Mouse (Mus musculus) heart, postnatal 0 days (tissue): ENCODE data around the gene Peli1. TPM values are rescaled to one million over a fixed set of nuclear protein-coding genes. Genes with fewer than 3 reads are reported as not detected.

ENCODE experiments used
- ATAC-seq: fragments of 200-750 bp; cut with Nextera tagmentation; 2 replicates; pipeline ENCODE4 v1.8.0; 2017; ENCODE audit warnings: low read depth, moderate number of reproducible peaks, moderate library complexity; ENCODE audit not compliant: insufficient read depth
- DNase-seq: peaks from one replicate; pipeline ENCODE4 v3.0.0-alpha.2; 2016; ENCODE audit warnings: low spot score
- H3K27ac ChIP-seq: fragments of 300-500 bp; sonication (generic); 2 replicates; pipeline ENCODE4 v1.5.1; 2014; ENCODE audit warnings: low read depth, mild to moderate bottlenecking
- H3K27me3 ChIP-seq: fragments of 300-500 bp; sonication (generic); 2 replicates; pipeline ENCODE4 v1.6.1; 2014; ENCODE audit warnings: low read length, mixed read lengths; ENCODE audit not compliant: control insufficient read depth, insufficient read depth
- H3K36me3 ChIP-seq: fragments of 300-500 bp; sonication (generic); replicated peaks from 2 replicates; pipeline ENCODE4 v1.6.1; 2014; ENCODE audit warnings: low read length, mixed read lengths; ENCODE audit not compliant: control insufficient read depth, insufficient read depth
- H3K4me1 ChIP-seq: fragments of 300-500 bp; sonication (generic); 2 replicates; pipeline ENCODE4 v1.6.1; 2014; ENCODE audit warnings: antibody characterized with exemption; ENCODE audit not compliant: control insufficient read depth, insufficient read depth
- H3K4me2 ChIP-seq: fragments of 300-500 bp; sonication (generic); 2 replicates; pipeline ENCODE4 v1.6.1; 2014; ENCODE audit warnings: low read depth, mild to moderate bottlenecking, low read length, moderate library complexity
- H3K4me3 ChIP-seq: fragments of 300-500 bp; sonication (generic); 2 replicates; pipeline ENCODE4 v1.5.1; 2014; ENCODE audit warnings: low read depth, low read length
- H3K9ac ChIP-seq: fragments of 300-500 bp; sonication (generic); replicated peaks from 2 replicates; pipeline ENCODE4 v1.6.1; 2014; ENCODE audit warnings: low read depth, low read length, mixed read lengths
- H3K9me3 ChIP-seq: fragments of 300-500 bp; sonication (generic); replicated peaks from 2 replicates; pipeline ENCODE4 v1.6.1; 2016; ENCODE audit warnings: low read length; ENCODE audit not compliant: control insufficient read depth
- CTCF ChIP-seq: IDR thresholded peaks from 2 replicates; pipeline ENCODE4 v1.5.1; 2016; ENCODE audit warnings: antibody characterized with exemption, control low read depth, low read depth
- EP300 ChIP-seq: IDR thresholded peaks from 2 replicates; pipeline ENCODE4 v1.6.1; 2016; ENCODE audit warnings: antibody characterized with exemption, low read depth
- WGBS: fragments of 180-500 bp; shearing (Covaris S2); extraction: QIAGEN DNeasy Blood & Tissue Kit; methylation state at CpG from one replicate; pipeline ENCODE4 v1.1.7; 2014; 5-methylcytosine and 5-hydroxymethylcytosine counted together
- polyA plus RNA-seq: library from polyadenylated mRNA; unstranded; fragments of >200 nt; fragmentation: Nextera tagmentation; extraction: Ambion mirVana; gene quantifications from 2 replicates; pipeline ENCODE4 v1.2.1, GENCODE M21; 2015
- total RNA-seq: library from RNA; depleted of rRNA; stranded (reverse); fragments of >200 nt; gene quantifications from 2 replicates; pipeline ENCODE4 v1.2.3, GENCODE M21; 2014; ENCODE audit warnings: low replicate concordance

Gene Peli1
- total and polyA plus RNA-seq, 2 experiments from 2014 or later, result 12.9 to 16.3 TPM

- TF ChIP-seq CTCF (no peak), EP300 (no peak)
- Histone ChIP-seq H3K27me3 (no peaks in the 10 kb centered on the region), H3K9me3 (no peaks in the 10 kb centered on the region), H3K4me1 (peaks cover 2% of the 10 kb centered on the region; the same call in 1 of the 2 replicates), H3K4me3 (no peak overlapping the region), H3K27ac (no peak overlapping the region), H3K9ac (no peak overlapping the region), H3K36me3 (peaks cover 13% of the 10 kb centered on the region), H3K4me2 (no peak overlapping the region)
- 72% methylated on average over 4 of the region's 4 CpGs for WGBS
- DNase-seq (no peak), ATAC-seq (no peak)
Measured at GRCm38 (mm10) chr11:21153111-21153510, 62.0 kb downstream of the Peli1 start.

GRCm38 (mm10) chr11:21157595-21157994, 66.5 kb downstream of the Peli1 start:
- no peaks in the 10 kb centered on the region for H3K9me3 ChIP-seq
- no peak overlapping the region for H3K9ac ChIP-seq
- DNase-seq (no peak), ATAC-seq (no peak; the same call in 1 of the 2 replicates)
- 0 out of 2 replicates have a peak, but pooled peaks cover 4% of the 10 kb centered on the region for H3K4me1 ChIP-seq
- no peak overlapping the region for H3K4me2 ChIP-seq
- no peak overlapping the region for H3K4me3 ChIP-seq
- H3K27me3 ChIP-seq, result no peaks in the 10 kb centered on the region
- peaks cover 4% of the 10 kb centered on the region; the same call in 1 of the 2 replicates for H3K36me3 ChIP-seq
- H3K27ac ChIP-seq, result no peak overlapping the region
- TF ChIP-seq CTCF (no peak), EP300 (no peak)
- WGBS, result 33% methylated on average over 4 of the region's 4 CpGs

- Histone ChIP-seq H3K27me3 (no peaks in the 10 kb centered on the region), H3K9me3 (no peaks in the 10 kb centered on the region), H3K9ac (no peak overlapping the region), H3K4me1 (0 out of 2 replicates have a peak, but pooled peaks cover 4% of the 10 kb centered on the region), H3K36me3 (no peaks in the 10 kb centered on the region), H3K27ac (no peak overlapping the region), H3K4me2 (no peak overlapping the region), H3K4me3 (no peak overlapping the region)
- WGBS, result 56% methylated on average over 5 of the region's 5 CpGs
- ATAC-seq, result no peak
- TF ChIP-seq EP300 (no peak), CTCF (no peak)
- DNase-seq, result no peak
Measured at GRCm38 (mm10) chr11:21162093-21162492, 71.0 kb downstream of the Peli1 start.

DNA sequence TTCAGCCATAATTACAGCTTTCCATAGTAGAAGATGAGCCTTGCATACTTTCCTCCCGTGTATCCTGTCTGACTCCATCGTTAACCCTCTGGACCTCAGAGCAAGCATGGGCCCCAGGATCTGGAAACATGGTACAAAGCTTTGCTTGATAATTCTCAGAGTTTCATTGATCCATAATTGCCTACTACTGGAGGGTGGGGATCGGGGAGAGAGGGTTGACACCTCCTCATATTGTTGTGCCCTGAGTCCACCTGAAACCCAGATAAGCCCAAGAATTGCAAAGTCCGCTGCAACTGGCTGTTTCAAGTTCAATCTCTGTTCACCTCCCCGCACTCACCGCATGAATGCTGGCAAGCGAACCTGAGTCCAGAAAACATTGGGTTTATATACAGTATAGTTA, 72.1 kb downstream of the Peli1 start:
- Histone ChIP-seq H3K27ac (no peak overlapping the region), H3K4me1 (0 out of 2 replicates have a peak, but pooled peaks cover 2% of the 10 kb centered on the region), H3K9me3 (no peaks in the 10 kb centered on the region), H3K27me3 (no peaks in the 10 kb centered on the region), H3K9ac (no peak overlapping the region), H3K4me2 (no peak overlapping the region), H3K4me3 (no peak overlapping the region), H3K36me3 (no peaks in the 10 kb centered on the region)
- WGBS, result 63% methylated on average over 7 of the region's 7 CpGs
- ATAC-seq (no peak), DNase-seq (no peak)
- TF ChIP-seq CTCF (no peak), EP300 (no peak)

DNA sequence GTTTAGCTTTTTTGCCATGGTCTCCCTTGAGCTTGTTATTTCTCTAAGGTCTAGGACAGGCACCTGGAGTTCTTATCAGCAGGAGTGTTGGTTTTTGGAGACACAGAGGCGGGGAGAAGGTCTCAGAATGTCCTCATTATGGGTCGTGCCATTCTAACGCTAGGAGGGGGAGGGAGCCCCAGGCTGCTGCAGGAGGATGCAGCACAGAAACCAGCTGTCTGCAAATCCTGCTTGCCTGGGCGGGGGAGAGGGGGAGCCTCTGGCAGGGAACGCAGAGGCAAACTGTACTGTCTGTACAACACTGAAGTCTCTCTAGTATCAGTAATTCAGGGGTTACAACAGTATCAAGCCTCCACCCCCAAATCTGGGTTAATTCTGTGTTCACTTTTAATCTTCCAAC, 72.6 kb downstream of the Peli1 start:
- no peak overlapping the region for H3K27ac ChIP-seq
- no peak overlapping the region for H3K9ac ChIP-seq
- H3K4me1 ChIP-seq, result no peaks in the 10 kb centered on the region
- H3K27me3 ChIP-seq, result no peaks in the 10 kb centered on the region
- TF ChIP-seq EP300 (no peak), CTCF (no peak)
- no peaks in the 10 kb centered on the region for H3K36me3 ChIP-seq
- H3K4me2 ChIP-seq, result no peak overlapping the region
- no peak for ATAC-seq
- WGBS, result 20% methylated on average over 5 of the region's 5 CpGs
- DNase-seq, result no peak
- H3K9me3 ChIP-seq, result no peaks in the 10 kb centered on the region
- H3K4me3 ChIP-seq, result no peak overlapping the region

GRCm38 (mm10) chr11:21164312-21164993, 73.4 kb downstream of the Peli1 start:
- Histone ChIP-seq H3K4me1 (no peaks in the 10 kb centered on the region), H3K4me3 (no peak overlapping the region), H3K36me3 (no peaks in the 10 kb centered on the region), H3K27ac (no peak overlapping the region), H3K9me3 (peaks cover 1% of the 10 kb centered on the region; the same call in 1 of the 2 replicates), H3K27me3 (no peaks in the 10 kb centered on the region), H3K4me2 (no peak overlapping the region), H3K9ac (no peak overlapping the region)
- 64% methylated on average over 8 of the region's 8 CpGs for WGBS
- ATAC-seq (no peak), DNase-seq (no peak)
- TF ChIP-seq EP300, result no peak
- TF ChIP-seq CTCF, result no peak
